In the genomic region with DNA sequence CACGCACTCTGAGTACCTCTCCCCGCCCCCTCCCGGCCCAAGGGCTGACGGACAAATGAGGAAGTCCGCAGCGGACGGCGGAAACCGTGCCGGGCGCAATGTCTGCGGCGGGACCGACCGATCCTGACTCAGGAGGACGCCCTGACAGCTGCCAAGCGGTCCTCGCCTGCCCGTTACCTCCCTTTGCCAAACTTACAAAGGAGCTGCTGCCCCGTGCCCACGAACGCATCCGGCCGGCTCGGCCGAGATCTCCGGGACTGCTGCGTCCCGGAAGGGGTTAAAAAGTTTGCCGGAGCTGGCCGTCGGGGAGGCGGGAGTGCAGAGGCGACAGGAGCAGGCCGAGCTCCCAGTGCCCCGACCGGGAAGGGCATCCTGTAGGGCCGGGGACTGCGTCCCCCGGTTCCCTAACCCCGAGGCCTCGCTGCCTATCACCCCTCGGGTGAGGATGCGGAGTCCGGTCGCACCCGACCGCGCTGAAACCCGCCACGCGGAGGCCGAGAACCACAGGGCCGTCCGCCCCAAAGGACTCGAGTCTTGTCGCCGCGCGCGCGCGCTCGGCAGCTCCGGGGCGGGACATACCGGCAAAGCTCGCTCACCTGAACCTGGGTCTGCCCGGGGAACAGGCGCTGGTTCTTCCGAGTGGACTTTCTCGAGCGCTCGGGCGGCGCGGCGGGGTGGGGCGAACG, we compare ENCODE assay signal across 8 mouse cellular contexts. TPM values are rescaled to one million over a fixed set of nuclear protein-coding genes. Genes with fewer than 3 reads are reported as not detected.
DNase-seq lines count a peak whose midpoint lies in the region; ATAC-seq and TF ChIP-seq lines count a peak whose summit lies in the region.

No protein-coding gene starts in this region.

- no peak for TF ChIP-seq EP300 in ES-Bruce4 (IDR thresholded peaks at IDR 0.05; ENCODE audit: insufficient read depth, low read depth, low read length)
- no peak for TF ChIP-seq EP300 in heart, postnatal 0 days (IDR thresholded peaks at IDR 0.05; ENCODE audit: low read depth)

- peak overlapping the region; percentile 95 for H3K9ac ChIP-seq in ES-Bruce4 (ENCODE audit: low read depth, poor library complexity, severe bottlenecking)
- H3K9ac ChIP-seq in forebrain, embryonic 12.5 days, result peak overlapping the region; percentile 68
- H3K9ac ChIP-seq in heart, postnatal 0 days (replicated peaks; ENCODE audit: low read depth, low read length), result peak overlapping the region; percentile 95

- H3K4me2 ChIP-seq in forebrain, embryonic 12.5 days, result peak overlapping the region; percentile 94
- H3K4me2 ChIP-seq in heart, postnatal 0 days (ENCODE audit: low read depth, low read length), result peak overlapping the region; percentile 93

- H3K9me3 ChIP-seq in ES-Bruce4 (replicated peaks; ENCODE audit: control insufficient read depth, insufficient read depth, low read length, poor library complexity, severe bottlenecking), result no peaks in the 10 kb centered on the region
- no peaks in the 10 kb centered on the region for H3K9me3 ChIP-seq in forebrain, embryonic 12.5 days
- H3K9me3 ChIP-seq in heart, postnatal 0 days (replicated peaks; ENCODE audit: control insufficient read depth, low read length), result no peaks in the 10 kb centered on the region

- ATAC-seq in forebrain, embryonic 12.5 days (ENCODE audit: low FRiP score), result peak; percentile 59
- peak; percentile 45 for ATAC-seq in heart, postnatal 0 days (ENCODE audit: insufficient read depth, low read depth)
- peak; percentile 14; the same call in 1 of the 2 replicates for ATAC-seq in neutrophil, adult 5-6 weeks (ENCODE audit: extremely low read depth, insufficient number of reproducible peaks, low FRiP score, poor library complexity, severe bottlenecking)

- no peaks in the 10 kb centered on the region for H3K27me3 ChIP-seq in ES-Bruce4 (ENCODE audit: control insufficient read depth, insufficient read depth, low read length, poor library complexity, severe bottlenecking)
- H3K27me3 ChIP-seq in forebrain, embryonic 12.5 days, result no peaks in the 10 kb centered on the region
- H3K27me3 ChIP-seq in heart, postnatal 0 days (ENCODE audit: control insufficient read depth, insufficient read depth, low read length), result no peaks in the 10 kb centered on the region

- H3K36me3 ChIP-seq in ES-Bruce4 (ENCODE audit: control insufficient read depth, insufficient read depth, low read length, poor library complexity, severe bottlenecking), result no peaks in the 10 kb centered on the region
- H3K36me3 ChIP-seq in forebrain, embryonic 12.5 days (replicated peaks), result no peaks in the 10 kb centered on the region
- H3K36me3 ChIP-seq in heart, postnatal 0 days (replicated peaks; ENCODE audit: control insufficient read depth, insufficient read depth, low read length), result no peaks in the 10 kb centered on the region

- peak overlapping the region; percentile 86 for H3K4me3 ChIP-seq in ES-Bruce4 (ENCODE audit: low read depth, low read length)
- H3K4me3 ChIP-seq in bone marrow, adult 2 months (replicated peaks; ENCODE audit: control insufficient read depth, low read depth, low read length), result peak overlapping the region; percentile 96
- H3K4me3 ChIP-seq in forebrain, embryonic 12.5 days (replicated peaks), result peak overlapping the region; percentile 85
- peak overlapping the region; percentile 94 for H3K4me3 ChIP-seq in heart, postnatal 0 days (ENCODE audit: low read depth, low read length)
- peak overlapping the region; percentile 93 for H3K4me3 ChIP-seq in lung, adult 2 months (replicated peaks; ENCODE audit: extremely low read depth, low read depth, low read length)

- H3K27ac ChIP-seq in ES-Bruce4 (ENCODE audit: insufficient read depth, low read length), result peak overlapping the region; percentile 55
- H3K27ac ChIP-seq in bone marrow, adult 2 months (ENCODE audit: control insufficient read depth, insufficient read depth, low read depth, low read length, poor library complexity), result peak overlapping the region; percentile 98
- peak overlapping the region; percentile 80 for H3K27ac ChIP-seq in forebrain, embryonic 12.5 days
- H3K27ac ChIP-seq in heart, postnatal 0 days (ENCODE audit: low read depth), result peak overlapping the region; percentile 96

- peak; percentile 61 for DNase-seq in heart, postnatal 0 days (ENCODE audit: low spot score)
- DNase-seq in kidney, postnatal 25 days, result peak; percentile 78 to 85
- peak; percentile 80 for DNase-seq in lung, adult 2 months
- DNase-seq in T-cell, adult 2 months (ENCODE audit: low spot score), result no peak

- WGBS in bone marrow, adult 2 months, result under 1% methylated on average over 80 of the region's 80 CpGs
- under 1% methylated on average over 72 of the region's 80 CpGs for WGBS in forebrain, embryonic 12.5 days
- under 1% methylated on average over 73 of the region's 80 CpGs for WGBS in heart, postnatal 0 days
- WGBS in lung, adult 2 months, result 1% methylated on average over 79 of the region's 80 CpGs

- peaks cover 6% of the 10 kb centered on the region for H3K4me1 ChIP-seq in ES-Bruce4 (ENCODE audit: control insufficient read depth, insufficient read depth, low read length)
- H3K4me1 ChIP-seq in bone marrow, adult 2 months (ENCODE audit: control insufficient read depth, insufficient read depth, low read length), result peaks cover 15% of the 10 kb centered on the region
- peaks cover 43% of the 10 kb centered on the region for H3K4me1 ChIP-seq in forebrain, embryonic 12.5 days
- peaks cover 38% of the 10 kb centered on the region for H3K4me1 ChIP-seq in heart, postnatal 0 days (ENCODE audit: control insufficient read depth, insufficient read depth)
- H3K4me1 ChIP-seq in lung, adult 2 months (ENCODE audit: control insufficient read depth, insufficient read depth, low read length), result peaks cover 28% of the 10 kb centered on the region

- TF ChIP-seq POLR2A in ES-Bruce4 (IDR thresholded peaks at IDR 0.05; ENCODE audit: insufficient read depth, low read length), result no peak
- TF ChIP-seq POLR2A in bone marrow, adult 2 months (IDR thresholded peaks at IDR 0.05; ENCODE audit: borderline replicate concordance, control insufficient read depth, low read depth, low read length), result peak; percentile 55; the same call in 1 of the 2 replicates
- peak; percentile 17; the same call in 1 of the 2 replicates for TF ChIP-seq POLR2A in lung, adult 2 months (IDR thresholded peaks at IDR 0.05; ENCODE audit: borderline replicate concordance, extremely low read depth, low read depth, low read length)

- no peak for TF ChIP-seq CTCF in ES-Bruce4 (IDR thresholded peaks at IDR 0.05; ENCODE audit: low read depth, low read length)
- no peak; the same call in 1 of the 2 replicates for TF ChIP-seq CTCF in bone marrow, adult 2 months (IDR thresholded peaks at IDR 0.05; ENCODE audit: control insufficient read depth, insufficient read depth, low read length)
- no peak for TF ChIP-seq CTCF in heart, postnatal 0 days (IDR thresholded peaks at IDR 0.05; ENCODE audit: low read depth)
- TF ChIP-seq CTCF in lung, adult 2 months (IDR thresholded peaks at IDR 0.05; ENCODE audit: insufficient read depth, low read length), result no peak

RNA-seq across cellular contexts. Expression of a gene that starts 0.5 kb away (rescaled TPM):
- polyA plus RNA-seq in ES-Bruce4 (2011; ENCODE audit: insufficient read depth, insufficient read length, low read depth, missing spikeins), result 584 and 601 TPM in 2 replicates
- 264 and 399 TPM in 2 replicates for polyA plus RNA-seq in bone marrow, adult 2 months (2011; ENCODE audit: insufficient read depth, insufficient read length, low replicate concordance, missing spikeins)
- 24.6 and 27.6 TPM in 2 replicates for polyA plus RNA-seq in forebrain, embryonic 12.5 days (2016; fragmentation: Nextera tagmentation; extraction: Ambion mirVana)
- 62.0 and 63.6 TPM in 2 replicates for total RNA-seq in heart, postnatal 0 days (2014; rRNA removed; ENCODE audit: low replicate concordance)
- 15.7 and 17.5 TPM in 2 replicates for polyA plus RNA-seq in heart, postnatal 0 days (2015; fragmentation: Nextera tagmentation; extraction: Ambion mirVana)
- 133 and 162 TPM in 2 replicates for polyA plus RNA-seq in lung, adult 2 months (2012; rRNA removed)
- 1,152 and 1,215 TPM in 2 replicates for total RNA-seq in neutrophil, adult 5-6 weeks (2017)
